Mouse (Mus musculus) adrenal gland, postnatal 10 days (tissue): ENCODE data around the gene Prl3b1. TPM values are rescaled to one million over a fixed set of nuclear protein-coding genes. Genes with fewer than 3 reads are reported as not detected.

Source experiments
- DNase-seq: peaks from one replicate; pipeline ENCODE4 v3.0.0; 2021; ENCODE audit warnings: mixed read lengths
- long read RNA-seq, 2 experiments: library from polyadenylated mRNA; stranded (forward); transcript quantifications; one replicate each; pipeline ENCODE4 v2.0.0; 2021
- total RNA-seq, 2 experiments: library from RNA; stranded (reverse); gene quantifications; 2 replicates each; pipeline ENCODE4 v1.2.3; 2021

The Prl3b1 gene
- not detected for total RNA-seq
- long read RNA-seq, experiment 1, result 0 reads
- long read RNA-seq, experiment 2, result 0 reads

DNA sequence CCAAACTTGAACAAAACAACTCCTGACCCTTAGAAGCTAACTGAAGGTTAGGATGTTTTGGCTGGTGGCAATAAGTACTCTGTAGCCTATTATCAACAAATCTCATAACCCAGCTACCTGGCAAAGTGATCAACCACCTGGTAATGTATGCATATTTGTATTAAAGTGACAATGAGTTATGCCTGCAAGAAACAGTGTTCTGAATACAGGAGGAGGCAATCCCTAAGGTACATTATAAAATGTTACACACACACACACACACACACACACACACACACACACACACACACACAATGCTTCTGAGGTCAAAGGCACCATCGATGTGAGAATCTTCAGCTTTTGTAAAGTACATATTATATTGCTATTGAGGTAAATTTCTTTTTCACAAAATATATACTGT lies at the start of gene Prl3b1:
Prl3b1 (plus strand) TSS at position 301 of the 400 bp plus-strand sequence.
- DNase-seq, result no peak

- no peak for DNase-seq
Observed at GRCm38 (mm10) chr13:27196359-27196758, 45.3 kb upstream of the Prl3b1 start, which contains the start of gene Prl3c1. Gene Prl3c1 (plus strand): TSS chr13:27196659.

- DNase-seq, result no peak
Observed at GRCm38 (mm10) chr13:27259136-27259535, 17.5 kb downstream of the Prl3b1 start, which contains the start of gene Prl3a1. Gene Prl3a1 (plus strand): TSS chr13:27259436.

Other genes starting within 250 kb of the Prl3b1 start
- not detected for gene Prl, start 184.3 kb upstream of the Prl3b1 start, total RNA-seq
- gene Prl3d1, start 147.7 kb upstream of the Prl3b1 start, total RNA-seq, result not detected
- gene Prl3d2, start 120.1 kb upstream of the Prl3b1 start, total RNA-seq, result not detected
- gene Prl3d3, start 85.1 kb upstream of the Prl3b1 start, total RNA-seq, result not detected
- not detected for gene Prl3c1, start 45.2 kb upstream of the Prl3b1 start, total RNA-seq
- not detected for gene Prl3a1, start 17.6 kb downstream of the Prl3b1 start, total RNA-seq
- gene Prl6a1, start 70.8 kb downstream of the Prl3b1 start, total RNA-seq, result not detected
- gene Prl8a2, start 103.8 kb downstream of the Prl3b1 start, total RNA-seq, result under 1 TPM; 0.55 to 0.78 TPM
- not detected for gene Prl2b1, start 149.0 kb downstream of the Prl3b1 start, total RNA-seq
- not detected for gene Prl8a6, start 196.8 kb downstream of the Prl3b1 start, total RNA-seq